Mouse (Mus musculus) liver (tissue): ENCODE data around the gene Plcl2.
"Not testable (repeated sequence)": the region's sequence is repeated elsewhere in the genome, so short reads cannot be mapped to it uniquely, and the experiment has no call there.

Source experiments
- DNase-seq: peaks from one replicate; pipeline ENCODE4 v3.0.0-alpha.2; 2020; ENCODE audit warnings: mixed read lengths

Plcl2 gene

DNA sequence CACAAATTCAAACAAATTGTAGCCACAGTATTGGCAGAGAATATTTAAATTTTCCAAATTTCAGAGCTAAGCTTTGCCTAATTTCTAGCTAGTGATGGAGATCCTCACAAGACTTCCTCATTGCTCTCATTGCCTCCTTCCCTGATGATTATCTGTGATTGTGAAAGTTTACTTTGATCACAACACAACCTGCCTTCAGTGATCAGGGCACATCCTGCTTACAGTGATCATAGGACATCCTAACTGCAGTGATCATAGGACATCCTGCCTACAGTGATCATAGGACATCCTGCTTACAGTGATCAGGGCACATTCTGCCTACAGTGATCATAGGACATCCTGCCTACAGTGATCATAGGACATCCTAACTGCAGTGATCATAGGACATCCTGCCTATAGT is 121.8 kb downstream of the Plcl2 start:
- not testable (repeated sequence) for DNase-seq

DNA sequence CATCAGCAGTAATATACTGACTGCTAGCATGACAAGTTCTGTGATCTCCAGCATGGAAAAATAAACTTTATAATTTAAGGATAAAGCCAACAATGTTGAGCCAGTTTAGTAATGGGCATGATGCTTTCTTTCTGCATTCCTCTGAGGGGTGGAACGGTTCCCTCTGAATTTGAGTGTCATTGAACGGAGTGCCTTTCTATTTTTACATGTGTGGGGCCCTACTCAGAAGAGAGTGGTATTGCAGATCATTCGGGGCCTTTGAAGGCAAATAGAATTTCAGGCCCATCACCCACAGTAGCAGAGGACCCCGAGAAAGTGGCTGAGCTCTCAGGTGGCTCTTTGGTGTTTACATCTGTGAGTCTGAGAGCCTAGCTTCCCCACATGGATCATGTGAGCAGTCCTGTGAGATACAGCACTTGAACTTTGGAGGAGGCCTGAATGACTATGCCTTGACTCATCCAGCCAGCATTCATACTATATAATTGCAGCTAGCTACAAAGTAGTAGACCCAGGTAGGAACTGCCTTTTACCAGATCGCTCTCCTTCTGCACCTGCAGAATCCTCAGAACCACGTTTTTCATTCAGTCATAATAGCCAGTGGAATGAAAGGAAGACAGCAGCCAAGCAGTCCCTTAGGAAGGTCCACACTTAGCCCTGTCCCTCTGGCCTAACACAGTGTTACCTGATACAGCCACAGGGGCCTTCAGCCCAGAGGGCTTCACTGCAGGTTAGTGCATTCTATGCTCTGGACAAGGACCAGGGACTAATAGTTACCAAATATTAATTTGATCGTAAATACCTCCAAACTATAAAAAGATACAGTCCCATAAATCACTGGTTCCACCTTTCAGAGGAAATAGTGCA is 125.0 kb downstream of the Plcl2 start:
- DNase-seq = no peak

DNA sequence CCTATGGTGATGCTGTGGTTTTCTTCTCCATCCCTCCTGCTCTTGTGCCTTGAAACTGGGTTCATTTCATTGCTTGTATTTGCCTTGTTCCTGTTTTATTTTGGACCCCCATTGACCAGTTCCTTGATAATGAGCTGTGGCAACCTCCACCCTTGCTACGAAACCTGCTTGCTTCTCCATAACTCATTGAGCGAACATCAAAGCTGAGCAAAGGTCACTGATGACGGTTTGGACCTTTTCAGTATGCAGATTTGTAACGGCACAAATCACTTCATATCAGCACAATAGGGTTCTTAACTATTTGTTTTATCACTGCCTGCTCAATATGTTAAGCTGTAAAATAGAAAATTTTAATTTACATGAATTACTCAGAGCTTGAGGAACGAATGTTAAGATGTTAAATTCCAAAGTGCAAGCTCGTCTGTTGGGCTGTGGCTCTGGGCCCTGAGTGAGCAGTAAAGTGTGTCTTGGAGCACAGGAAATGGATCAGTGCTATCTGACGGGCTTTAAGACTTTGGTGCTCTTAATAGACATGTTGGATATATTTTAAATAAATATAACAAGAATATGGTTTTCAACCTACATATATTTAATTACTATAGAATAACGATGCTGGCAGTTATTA is 126.9 kb downstream of the Plcl2 start:
- no peak for DNase-seq

DNA sequence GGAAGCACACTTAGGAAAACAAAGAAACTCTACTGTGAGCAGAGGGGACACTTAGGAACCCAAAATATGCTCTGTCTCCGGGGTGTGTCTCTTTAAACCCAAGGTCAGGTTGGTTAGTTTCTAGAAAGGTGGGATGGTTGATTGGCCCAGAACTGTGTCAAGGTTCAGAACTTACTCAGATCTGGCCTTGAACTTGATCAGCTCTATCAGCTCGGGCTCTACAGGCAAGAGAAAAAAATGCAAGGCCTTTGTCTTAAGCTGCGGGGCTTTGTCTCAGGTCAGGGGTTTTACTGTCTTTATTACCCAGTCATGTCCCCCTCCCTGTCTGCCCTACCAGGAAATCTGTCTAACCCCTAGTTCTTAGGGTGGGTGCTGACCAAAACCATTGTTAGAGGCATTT is 129.6 kb downstream of the Plcl2 start:
- no peak for DNase-seq

DNA sequence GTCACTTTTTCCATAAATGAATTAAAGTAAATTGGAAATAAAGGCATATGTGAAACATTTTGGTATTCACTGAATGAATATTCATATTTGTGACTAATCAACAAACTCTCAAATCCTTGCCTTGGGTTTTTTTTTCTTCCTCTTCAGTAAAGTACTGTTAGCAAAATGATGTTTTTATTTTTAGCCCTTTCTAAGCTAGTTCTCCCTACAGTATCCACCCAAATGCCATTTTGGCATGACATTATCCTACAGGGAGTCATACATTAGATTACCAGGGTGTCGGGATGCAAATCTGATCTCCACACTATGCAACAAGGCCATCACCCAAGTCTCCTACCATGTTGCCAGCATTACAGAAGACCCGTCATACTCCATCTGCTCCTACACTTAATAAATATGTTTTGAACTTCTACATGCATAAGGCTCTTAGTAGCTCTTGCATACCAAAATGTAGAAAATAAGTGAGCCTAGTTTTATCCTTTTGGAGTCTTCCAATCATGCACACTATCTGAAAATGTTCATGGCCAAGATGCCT is 131.9 kb downstream of the Plcl2 start:
- no peak for DNase-seq

DNA sequence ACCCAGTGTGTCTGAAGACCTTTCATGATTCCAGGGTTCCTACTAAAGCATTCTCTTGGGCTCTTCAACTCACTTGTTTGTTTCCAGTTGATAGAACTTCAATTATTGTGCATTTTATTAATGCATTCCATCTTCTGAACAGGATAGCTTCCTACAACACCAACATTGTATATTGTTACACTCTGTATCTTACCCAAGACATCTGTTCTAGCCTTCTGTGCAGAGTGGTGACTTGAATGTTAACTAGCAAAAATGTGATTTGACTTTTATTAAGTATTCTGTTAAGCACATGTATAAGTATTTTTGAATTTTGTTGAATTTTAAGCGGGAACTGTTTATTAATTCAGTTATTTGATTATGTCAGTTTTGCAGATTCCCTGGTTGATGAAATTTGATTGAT is 132.7 kb downstream of the Plcl2 start:
- no peak for DNase-seq

DNA sequence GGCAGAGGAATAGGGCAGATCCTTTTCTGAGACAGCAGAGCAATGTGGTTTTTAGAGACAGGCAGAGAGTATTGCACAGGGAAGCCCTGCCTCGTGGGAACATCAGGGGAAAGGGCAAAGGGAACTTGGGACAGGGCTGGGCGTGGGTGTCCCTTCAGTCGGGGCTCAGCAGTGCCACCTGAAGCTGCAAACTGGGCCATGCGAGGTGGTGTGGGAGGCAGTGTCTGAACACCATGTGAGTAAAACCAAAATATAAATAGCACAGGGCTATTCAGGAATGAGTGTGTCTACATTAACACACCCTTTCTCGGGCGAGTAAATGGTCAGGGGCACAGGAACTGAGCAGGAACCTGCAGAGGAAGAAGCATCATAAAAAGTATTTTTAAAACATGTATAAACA is 134.2 kb downstream of the Plcl2 start:
- DNase-seq = no peak

DNA sequence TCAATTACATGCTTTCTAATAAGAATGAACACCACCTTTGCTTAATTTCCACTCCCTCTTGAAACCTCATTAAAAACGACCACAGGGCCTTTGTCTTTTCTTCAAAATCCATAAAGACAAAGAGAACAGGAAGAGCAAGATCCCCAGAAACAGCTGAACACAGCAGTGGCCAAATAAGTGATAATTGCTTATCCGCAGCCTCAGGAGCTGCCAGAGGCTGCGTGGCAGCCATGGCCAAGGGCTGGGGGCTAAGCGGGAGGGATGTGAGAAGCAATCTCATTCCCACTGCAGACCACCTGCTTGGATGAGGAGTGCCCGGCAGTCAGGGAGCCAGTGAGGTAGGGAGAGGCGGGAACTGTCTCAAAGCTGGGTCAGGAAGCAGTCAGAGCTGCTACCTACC is 134.8 kb downstream of the Plcl2 start:
- DNase-seq = no peak

DNA sequence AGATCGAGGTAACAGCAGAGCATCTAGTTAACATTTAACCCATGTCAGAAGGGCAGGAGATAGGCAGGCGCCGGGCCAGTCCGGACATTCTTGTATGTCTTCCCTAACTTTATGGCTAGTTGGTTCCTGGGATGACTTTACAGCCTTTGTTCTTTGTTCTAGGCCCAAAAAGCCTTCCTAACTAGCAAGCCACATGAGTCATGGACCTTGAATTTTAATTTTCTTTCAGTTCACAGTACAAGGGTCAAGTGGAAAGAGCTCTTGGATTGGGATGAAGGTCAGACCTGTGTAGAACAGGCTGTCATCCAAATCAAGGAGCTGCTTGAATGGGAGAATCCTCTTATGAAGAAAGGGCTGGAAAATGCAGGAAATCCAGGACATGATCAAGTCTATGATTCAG is 138.9 kb downstream of the Plcl2 start:
- DNase-seq = not testable (repeated sequence)

DNA sequence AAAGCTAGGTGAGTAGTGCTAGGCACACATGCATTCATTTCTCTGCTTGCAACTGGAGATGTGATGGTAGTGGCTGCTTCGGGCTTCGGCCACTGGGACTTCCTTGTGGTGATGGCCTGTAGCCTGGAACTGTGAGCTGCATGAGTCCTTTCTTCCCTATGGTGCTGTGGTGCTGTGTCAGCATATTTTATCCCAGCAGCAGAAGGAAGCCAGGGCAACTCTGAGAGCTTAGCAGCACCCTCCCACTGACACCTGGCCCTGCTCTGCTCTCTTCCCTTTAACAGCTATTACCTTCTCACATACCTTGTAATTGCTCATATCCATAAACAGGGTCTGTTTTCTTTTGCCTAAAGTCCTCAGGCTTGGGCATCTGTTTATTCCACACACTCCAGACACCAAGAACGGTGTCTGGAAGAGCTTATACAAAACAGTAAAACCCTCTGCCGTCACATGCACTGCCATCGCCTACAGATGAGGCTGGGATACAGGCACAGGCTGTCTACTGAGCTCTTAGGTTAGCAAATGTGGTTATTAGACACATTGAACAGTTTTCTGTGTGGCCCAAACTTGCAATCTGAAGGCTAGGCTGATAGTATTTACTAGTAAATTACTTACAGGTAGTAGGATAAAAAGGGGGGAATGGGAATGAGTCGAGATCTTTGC is 139.7 kb downstream of the Plcl2 start:
- DNase-seq = no peak

DNA sequence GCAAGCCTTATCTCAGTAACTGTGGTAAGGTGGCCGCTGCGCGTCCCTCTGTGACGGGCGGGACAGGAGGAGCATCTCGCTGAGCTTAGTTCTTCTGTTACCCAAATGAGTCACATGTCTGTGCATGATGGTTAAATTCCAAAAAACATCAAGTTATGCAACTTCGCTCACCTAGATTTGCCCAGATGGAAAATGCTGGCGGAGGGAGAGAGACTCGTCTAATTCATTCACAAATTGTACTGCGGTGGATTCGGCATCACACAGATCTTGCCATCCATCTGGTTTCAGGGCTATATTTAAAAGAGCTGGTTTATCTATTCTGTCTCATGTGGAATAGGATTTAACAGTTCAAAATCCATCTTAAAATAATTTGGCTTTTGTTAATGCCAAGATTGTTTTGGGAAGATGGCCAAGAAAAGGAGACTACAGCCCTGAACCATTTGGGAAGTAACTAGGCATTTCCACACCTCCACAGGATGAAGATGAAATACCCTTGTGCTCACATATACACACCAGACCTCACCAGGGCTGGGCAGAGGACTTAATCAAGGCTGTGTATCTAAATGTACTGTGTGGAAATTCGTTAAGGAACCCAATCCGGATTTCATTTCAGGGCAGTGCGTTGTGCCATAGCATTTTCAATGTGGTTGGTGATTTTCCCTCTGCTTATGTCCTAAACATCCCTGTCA is 141.5 kb downstream of the Plcl2 start:
- DNase-seq = no peak

DNA sequence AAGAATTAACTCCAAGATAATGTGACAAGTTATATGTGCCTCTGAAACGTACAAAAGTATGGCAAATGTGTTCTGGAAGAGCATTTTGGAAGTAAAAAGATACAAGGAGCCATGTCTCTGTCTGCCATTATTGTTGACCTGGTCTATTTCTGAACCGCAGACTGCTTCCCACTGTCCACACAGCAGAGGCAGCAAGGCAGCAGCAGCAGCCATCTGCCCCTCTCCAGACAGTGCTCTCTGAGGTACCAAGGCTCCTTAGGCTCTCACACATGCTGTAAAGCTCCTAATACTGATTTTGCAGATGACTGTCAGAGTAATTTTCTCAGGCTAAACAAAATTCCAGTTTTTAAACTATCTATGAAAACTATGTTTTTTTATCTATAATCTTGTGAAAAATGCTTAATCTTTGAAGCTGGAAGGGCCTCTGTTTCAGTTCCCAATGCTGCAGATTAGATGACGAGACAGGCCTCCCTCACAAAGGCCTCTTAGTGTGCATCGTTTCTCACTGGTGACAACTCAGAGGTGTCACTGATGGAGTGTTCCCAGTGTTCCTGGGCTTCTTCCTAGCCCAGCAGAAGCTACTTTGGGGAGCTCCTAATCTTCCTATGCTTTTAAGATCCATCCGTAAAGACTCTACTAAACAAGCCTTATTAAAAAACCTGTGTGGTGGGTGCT is 145.7 kb downstream of the Plcl2 start:
- DNase-seq = no peak

DNA sequence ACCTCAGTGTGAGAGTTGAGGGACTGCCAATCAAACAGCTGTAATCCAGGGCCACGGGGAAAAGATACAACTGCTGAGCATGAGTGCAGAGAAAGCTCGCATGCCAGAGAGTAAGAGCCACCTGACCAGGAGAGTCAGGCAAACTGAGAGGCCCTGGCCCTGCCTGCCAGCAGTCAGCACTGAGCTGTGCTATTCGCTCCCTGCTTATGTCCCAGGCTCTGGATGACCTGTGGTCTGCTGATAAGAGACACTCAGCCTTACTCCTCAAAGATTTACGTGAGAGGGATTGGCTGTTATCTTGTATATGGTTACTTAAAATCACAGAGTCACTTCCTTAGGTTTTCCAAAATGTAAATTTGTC is 146.2 kb downstream of the Plcl2 start:
- DNase-seq = no peak

DNA sequence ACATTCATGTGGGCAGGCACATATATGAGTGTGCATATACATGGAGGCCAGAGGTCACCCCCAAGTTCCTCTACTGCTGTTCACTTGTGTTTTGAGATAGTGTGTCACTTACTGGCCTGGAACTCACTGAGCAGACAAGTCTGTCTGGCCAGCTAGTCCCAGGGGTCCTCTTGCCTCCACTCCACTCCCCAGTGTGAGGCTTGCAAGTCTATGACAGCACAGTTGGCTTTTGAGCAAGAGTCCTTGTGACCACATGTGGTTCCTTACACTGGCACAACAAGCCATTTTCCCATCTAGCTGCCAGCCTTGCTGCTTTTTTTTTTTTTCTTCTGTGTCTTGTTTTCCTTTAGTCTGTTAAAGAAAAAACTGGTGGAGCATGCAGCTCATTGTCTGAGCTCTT is 148.1 kb downstream of the Plcl2 start:
- DNase-seq = no peak

DNA sequence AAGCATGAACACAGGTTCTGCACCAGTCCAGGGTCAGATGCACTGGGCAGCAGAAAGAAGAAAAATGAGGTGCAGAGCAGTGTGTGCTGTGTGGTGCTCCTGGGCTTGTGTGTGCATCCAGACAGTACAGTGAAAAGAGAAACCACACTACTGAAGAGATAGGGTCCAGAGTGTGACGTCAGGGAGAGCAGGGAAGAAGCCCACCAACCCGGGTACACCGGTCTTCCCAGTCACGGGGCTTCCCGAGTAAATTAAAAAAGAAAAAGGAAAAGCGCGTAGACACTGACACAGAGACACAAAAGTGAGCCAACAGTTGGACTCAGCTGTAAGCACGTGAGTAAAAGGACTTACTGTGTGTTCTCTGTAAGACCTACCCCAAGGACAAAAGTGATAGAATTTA is 149.7 kb downstream of the Plcl2 start:
- DNase-seq = no peak

DNA sequence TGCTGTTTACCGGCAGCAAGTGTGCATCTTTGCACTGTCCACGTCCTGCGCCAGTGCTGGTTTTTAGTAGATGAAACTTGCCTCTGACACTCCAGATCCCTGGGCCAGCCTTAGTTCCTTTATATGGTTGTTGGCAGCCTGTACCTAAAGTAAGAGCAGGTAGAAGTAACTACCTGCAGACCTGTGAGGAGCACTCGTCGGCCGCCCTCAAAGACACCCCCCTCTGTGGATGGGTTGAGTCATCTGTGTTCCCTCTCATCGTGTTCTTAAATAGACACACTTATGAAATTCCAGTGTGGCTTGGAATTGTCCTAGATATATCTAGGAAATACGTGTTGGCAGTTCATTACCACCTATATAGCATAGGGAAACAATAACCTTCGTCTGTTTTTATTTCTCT is 158.4 kb downstream of the Plcl2 start:
- no peak for DNase-seq

DNA sequence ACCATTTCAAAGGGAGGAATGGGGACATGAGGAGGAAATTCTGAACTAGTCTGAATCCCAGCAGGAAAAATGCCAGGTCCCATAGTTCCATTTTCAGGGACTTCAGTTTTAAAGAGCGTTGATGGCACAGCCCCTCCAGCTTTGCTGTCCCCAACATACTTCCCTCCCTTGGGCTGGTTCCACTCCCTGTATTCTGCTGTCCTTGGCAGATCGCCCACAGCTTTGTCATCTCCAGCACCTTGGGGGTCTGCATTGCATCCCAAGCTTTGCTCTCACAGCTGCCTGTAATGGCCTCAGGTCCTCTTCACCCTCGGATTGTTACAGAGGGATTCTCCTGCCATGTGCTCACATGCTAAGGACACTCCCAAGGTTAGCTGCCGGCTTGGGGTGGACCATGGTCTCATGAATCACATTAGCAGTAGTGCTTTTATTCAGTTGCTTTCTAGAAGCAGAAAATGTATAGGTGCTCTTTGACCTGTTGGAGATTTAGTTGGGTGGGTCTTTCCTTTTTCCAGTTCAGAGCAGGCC is 159.5 kb downstream of the Plcl2 start:
- DNase-seq = no peak

DNA sequence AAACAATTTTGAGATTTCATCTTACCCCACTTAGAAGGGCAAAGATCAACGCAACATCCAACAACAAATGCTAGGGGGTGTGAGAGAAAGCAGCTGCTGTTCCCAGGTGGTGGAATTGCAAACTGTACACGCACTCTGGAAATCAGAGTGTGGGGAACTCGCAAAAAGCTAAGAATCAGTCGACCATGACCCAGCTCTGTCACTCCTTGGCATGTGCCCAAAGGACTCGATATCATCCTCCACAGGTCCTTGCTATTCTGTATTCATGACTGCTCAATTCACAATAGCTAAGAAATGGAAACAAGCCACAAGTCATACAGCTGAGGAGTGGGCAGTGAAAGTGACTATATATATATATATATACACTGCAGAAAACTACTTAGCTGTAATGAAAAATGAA is 162.2 kb downstream of the Plcl2 start:
- DNase-seq = no peak

DNA sequence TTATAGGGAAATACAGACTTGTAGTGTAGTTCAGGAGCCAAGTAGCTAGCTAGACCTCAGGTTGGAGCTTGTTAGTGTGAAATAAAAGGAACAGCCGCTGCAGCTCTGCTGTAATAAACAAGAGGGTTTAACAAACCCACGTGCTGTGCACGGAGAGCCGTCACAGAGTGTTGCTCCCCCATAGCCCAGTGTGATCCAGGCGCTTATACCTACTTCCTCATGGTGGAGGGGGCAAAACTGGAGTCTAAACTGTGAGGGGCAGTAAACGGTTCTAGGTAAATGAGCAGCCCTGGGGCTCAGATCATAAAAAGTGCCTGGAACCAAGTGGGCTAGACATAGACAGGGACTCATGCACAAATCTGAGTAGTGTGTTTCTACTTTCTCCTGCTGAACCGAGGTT is 165.4 kb downstream of the Plcl2 start:
- DNase-seq = no peak

DNA sequence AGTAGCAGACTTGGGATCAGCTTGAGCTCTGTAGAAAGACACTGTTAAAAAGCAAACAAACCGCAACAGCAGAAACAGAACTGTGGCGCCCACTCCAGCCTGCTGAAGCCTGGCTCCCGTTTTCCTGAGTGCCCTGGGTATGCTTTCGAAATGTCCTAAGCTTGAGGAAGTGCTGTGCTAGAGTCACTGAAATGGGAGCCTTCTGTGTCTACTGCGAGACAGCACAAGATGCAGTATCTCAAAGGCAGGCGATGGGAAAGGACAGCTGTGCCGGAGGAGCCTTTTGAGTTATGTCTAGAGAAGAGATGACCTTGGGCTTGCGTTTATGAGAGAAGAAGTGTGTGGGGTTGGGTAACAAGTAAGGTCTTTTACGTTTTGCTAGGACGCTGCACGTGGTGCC is 166.0 kb downstream of the Plcl2 start:
- DNase-seq = no peak

DNA sequence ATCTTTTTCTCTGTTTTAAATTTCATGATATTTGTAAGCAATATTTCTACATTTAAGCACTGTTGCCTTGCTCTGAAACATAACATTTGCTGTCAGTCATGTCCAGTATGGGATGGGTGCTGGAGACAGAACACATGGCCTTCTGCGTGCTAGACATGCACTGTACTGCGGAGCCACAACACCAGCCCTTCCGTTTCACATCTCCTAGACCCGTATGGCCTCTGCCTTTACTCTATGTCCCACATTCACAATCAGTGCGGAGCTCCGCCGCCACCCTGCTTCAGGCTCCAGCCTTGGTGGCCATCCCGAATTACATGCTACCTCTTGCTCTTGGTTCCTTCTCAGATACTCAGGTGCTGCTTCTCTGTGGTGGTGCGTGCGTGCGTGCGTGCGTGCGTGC is 168.1 kb downstream of the Plcl2 start:
- DNase-seq = no peak

DNA sequence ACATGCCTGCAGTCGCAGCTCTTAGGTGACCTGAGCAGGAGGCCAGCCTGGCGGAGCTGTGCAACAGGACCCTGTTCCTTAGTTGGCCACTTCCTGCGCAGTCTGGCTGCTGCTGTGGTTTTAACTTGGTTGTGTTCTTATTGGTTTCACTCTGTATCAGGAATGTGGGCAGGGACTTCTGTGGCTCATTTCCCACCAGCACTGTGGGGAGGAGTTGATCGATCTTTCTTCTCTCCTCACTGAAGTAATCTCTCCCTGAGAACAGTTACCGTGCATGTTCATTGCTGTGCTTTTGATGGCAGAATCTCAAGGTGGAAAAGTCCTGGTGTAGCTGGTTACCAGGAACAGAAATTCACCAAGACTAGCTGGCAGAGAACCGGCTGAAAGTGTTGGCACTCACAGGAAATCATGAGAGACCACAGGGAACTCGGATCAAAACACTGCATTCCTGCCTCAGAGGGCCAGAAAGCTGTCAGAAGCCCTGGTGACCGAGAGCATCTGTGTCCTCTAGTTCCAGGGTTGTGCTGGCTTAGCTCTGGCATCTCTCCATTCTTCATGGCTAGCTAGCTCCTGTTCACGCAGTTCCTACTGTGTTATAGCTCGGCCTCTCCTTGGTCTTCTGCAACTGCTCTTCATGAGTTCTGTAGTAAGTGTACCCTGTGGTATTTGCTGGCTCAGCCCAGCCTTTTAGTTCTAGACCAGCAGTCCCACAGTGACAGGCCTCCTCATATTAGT is 168.9 kb downstream of the Plcl2 start:
- DNase-seq = peak; percentile 13
